Mouse (Mus musculus) liver, adult 2 months (tissue): ENCODE measurements around the gene Emc1.

Experiments used
- CTCF ChIP-seq: fragments of 200-500 bp; IDR thresholded peaks from 2 replicates; pipeline ENCODE4 v1.5.1; 2011; ENCODE audit warnings: low read depth, low read length, control low read depth
- POLR2A ChIP-seq: fragments of 200-500 bp; IDR thresholded peaks from 2 replicates; pipeline ENCODE4 v1.6.1; 2011; ENCODE audit warnings: low read length, control low read depth; ENCODE audit not compliant: insufficient read depth; ENCODE audit errors: extremely low read depth

DNA sequence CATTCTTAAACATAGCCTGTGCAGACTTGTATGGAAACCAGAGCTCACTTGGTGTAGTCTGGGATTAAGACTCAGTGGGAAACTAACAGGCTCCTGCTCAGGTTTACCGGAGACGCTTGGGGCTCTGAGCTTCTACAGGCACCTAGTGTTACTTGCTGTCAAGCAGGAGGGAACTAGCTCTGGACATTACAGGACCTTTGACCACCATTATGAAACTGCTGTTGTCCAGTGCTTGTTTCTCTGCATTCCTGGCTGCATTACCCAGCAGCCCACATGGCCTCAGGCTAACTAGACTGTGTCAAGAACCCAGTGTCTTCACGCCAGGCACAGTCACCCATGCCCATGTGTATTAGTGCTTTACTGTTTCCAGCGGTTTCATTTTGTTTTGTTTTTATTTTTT, 20.7 kb downstream of the Emc1 start:
- TF ChIP-seq CTCF (no peak), POLR2A (no peak)
